Mouse (Mus musculus): ENCODE results near the gene Asb17. TPM values are rescaled to one million over a fixed set of nuclear protein-coding genes. Genes with fewer than 3 reads are reported as not detected.
A peak's percentile ranks its signal among the peaks of the same experiment; 100 is the strongest.
"Not testable (repeated sequence)": the region's sequence is repeated elsewhere in the genome, so short reads cannot be mapped to it uniquely, and the experiment has no call there.

The Asb17 gene
- not detected in 2 replicates for polyA plus RNA-seq (2015; fragmentation: Nextera tagmentation; extraction: Ambion mirVana)

- DNase-seq (ENCODE audit: low spot score), result no peak
Measured at GRCm38 (mm10) chr3:153844030-153844429, at the start of gene Asb17. Gene Asb17, plus strand, starts transcription at chr3:153844209.

- DNase-seq (ENCODE audit: low spot score), result no peak
Measured at GRCm38 (mm10) chr3:153797574-153797973, 46.4 kb upstream of the Asb17 start.

GRCm38 (mm10) chr3:153799603-153800002, 44.4 kb upstream of the Asb17 start:
- DNase-seq (ENCODE audit: low spot score), result no peak

- DNase-seq (ENCODE audit: low spot score), result no peak
Measured at GRCm38 (mm10) chr3:153800690-153801089, 43.3 kb upstream of the Asb17 start.

- DNase-seq (ENCODE audit: low spot score), result no peak
Measured at GRCm38 (mm10) chr3:153801541-153801940, 42.5 kb upstream of the Asb17 start.

- no peak for DNase-seq (ENCODE audit: low spot score)
Measured at GRCm38 (mm10) chr3:153802640-153803039, 41.4 kb upstream of the Asb17 start.

GRCm38 (mm10) chr3:153804032-153804431, 40.0 kb upstream of the Asb17 start:
- no peak for DNase-seq (ENCODE audit: low spot score)

GRCm38 (mm10) chr3:153806077-153806772, 37.8 kb upstream of the Asb17 start:
- peak; percentile 79 for DNase-seq (ENCODE audit: low spot score)

- DNase-seq (ENCODE audit: low spot score), result no peak
Measured at GRCm38 (mm10) chr3:153806773-153807443, 37.1 kb upstream of the Asb17 start.

GRCm38 (mm10) chr3:153807444-153808149, 36.4 kb upstream of the Asb17 start:
- no peak for DNase-seq (ENCODE audit: low spot score)

- DNase-seq (ENCODE audit: low spot score), result no peak
Measured at GRCm38 (mm10) chr3:153808406-153808805, 35.6 kb upstream of the Asb17 start.

GRCm38 (mm10) chr3:153814026-153814425, 30.0 kb upstream of the Asb17 start:
- no peak for DNase-seq (ENCODE audit: low spot score)

GRCm38 (mm10) chr3:153817376-153817890, 26.6 kb upstream of the Asb17 start:
- no peak for DNase-seq (ENCODE audit: low spot score)

GRCm38 (mm10) chr3:153818723-153819122, 25.3 kb upstream of the Asb17 start:
- no peak for DNase-seq (ENCODE audit: low spot score)

GRCm38 (mm10) chr3:153819438-153819837, 24.6 kb upstream of the Asb17 start:
- no peak for DNase-seq (ENCODE audit: low spot score)

GRCm38 (mm10) chr3:153823671-153824515, 20.1 kb upstream of the Asb17 start:
- DNase-seq (ENCODE audit: low spot score), result no peak

- no peak for DNase-seq (ENCODE audit: low spot score)
Measured at GRCm38 (mm10) chr3:153825197-153825596, 18.8 kb upstream of the Asb17 start.

GRCm38 (mm10) chr3:153826616-153827015, 17.4 kb upstream of the Asb17 start:
- no peak for DNase-seq (ENCODE audit: low spot score)

- DNase-seq (ENCODE audit: low spot score), result not testable (repeated sequence)
Measured at GRCm38 (mm10) chr3:153829788-153830187, 14.2 kb upstream of the Asb17 start.

- peak; percentile 37 for DNase-seq (ENCODE audit: low spot score)
Measured at GRCm38 (mm10) chr3:153831014-153831872, 12.8 kb upstream of the Asb17 start.
